Mouse (Mus musculus) left cerebral cortex, adult 8-10 months (tissue): ENCODE results near the gene Ntan1. TPM values are rescaled to one million over a fixed set of nuclear protein-coding genes. Genes with fewer than 3 reads are reported as not detected.

ENCODE experiments used
- DNase-seq, 2 experiments: peaks; one replicate each; pipeline ENCODE4 v3.0.0; 2022; ENCODE audit warnings: low spot score in 2 of 2
- microRNA-seq, 2 experiments: library from miRNA; unstranded; fragments of <30 nt; microRNA quantifications; one replicate each; pipeline ENCODE4 v1.2.0; 2022
- total RNA-seq, 4 experiments: library from RNA; stranded (reverse); gene quantifications; 2 replicates each; pipeline ENCODE4 v1.2.4; 2022

Ntan1 gene
- total RNA-seq, 4 experiments from 2014 or later: 98.0 to 124 (median 102) TPM

DNA sequence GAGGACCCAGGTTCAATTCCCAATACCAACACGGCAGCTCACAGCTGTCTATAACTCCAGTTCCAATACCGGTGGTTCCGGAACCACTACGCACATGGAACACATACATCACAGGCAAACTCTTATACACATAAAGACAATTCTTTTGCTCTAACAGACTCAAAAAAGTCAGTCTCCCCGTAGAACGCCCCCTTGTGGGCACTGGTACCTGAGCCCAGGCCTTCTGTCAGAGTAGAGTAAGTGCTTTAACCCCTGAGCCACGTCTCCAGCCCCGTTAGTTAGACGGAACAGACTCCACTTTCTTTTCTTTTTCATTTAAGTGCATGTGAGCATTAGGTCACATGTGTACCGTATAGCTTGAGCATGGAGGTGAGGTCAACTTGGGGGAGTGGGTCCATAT is 11.8 kb downstream of the Ntan1 start:
- no peak for DNase-seq

DNA sequence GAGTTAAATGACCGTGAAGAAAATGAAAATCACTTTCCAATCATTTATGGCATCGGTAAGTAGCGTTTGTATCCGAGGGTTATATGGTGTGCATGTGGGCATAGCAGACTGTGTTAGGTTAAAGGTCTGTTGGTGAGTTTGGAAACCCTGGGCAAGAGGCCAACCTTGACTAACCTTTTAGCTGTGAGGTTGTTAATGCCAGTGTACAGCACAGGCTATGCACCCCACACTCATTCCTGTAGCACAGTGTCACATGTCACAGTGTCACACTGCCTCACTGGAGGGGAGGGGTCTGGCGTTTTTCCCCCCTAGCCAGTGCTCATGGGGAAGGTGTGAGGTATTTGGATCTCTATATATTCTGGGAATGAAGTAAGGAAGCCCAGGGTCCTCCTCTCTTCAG is 13.0 kb downstream of the Ntan1 start:
- DNase-seq: no peak

GRCm38 (mm10) chr16:13834382-13834781 is 15.7 kb downstream of the Ntan1 start:
- DNase-seq: no peak

GRCm38 (mm10) chr16:13840056-13840455 is 21.4 kb downstream of the Ntan1 start:
- DNase-seq: no peak

DNA sequence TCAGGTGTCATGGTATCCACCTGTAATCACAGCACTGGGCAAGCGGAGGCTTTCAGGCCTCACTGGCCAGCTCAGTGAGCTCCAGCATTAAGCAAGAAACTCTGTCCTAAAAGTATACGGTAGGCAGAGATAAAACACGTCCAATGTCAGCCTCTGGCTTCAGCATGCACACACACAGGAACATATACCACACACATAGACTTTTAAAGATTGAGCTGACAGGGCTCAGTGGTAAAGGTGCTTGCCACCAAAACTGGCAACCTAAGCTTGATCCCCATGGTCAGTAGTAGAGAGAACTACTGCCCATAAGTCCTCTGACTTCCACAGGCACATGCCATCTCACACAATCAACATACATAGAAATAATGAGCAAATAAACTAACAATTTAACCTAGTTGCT is 22.3 kb downstream of the Ntan1 start:
- no peak for DNase-seq

DNA sequence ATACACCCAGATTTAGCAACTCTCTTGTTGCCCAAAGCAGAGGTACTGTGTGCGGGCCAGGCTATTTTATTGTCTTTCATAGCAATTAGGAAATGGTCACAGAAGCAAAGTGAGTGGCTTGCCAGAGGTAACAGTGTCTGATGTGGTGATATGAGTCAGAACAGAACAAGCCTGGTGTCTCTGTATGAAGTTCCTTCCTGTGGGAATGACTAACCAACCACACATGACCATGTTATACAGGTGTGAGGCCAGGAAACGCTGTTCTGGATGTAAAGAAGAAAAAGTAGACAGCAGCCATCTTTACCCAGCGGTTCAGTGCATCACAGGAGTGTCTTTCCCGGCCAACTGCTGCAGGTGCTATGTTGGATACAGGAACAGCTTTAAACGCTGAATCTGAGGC is 26.4 kb downstream of the Ntan1 start:
- DNase-seq: no peak

DNA sequence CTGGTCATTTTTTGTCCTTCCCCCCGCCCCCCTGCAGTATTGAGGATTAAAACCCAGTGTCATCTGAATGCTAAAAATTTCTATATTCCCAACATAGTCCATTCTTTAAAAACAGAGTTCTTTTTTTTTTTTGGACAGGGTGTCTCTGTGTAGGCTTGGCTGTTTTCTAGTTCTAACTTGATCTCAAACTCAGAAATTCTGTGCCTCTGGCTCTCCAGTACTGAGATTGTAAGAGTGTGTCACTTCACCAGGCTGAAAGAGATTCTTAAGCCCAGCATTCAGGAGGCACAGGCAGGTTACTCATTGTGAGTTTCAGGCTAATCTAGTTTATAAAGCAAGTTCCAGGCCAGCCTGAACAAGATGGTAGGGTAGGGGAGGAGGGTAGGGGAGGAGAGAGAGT is 28.0 kb downstream of the Ntan1 start:
- DNase-seq: no peak

DNA sequence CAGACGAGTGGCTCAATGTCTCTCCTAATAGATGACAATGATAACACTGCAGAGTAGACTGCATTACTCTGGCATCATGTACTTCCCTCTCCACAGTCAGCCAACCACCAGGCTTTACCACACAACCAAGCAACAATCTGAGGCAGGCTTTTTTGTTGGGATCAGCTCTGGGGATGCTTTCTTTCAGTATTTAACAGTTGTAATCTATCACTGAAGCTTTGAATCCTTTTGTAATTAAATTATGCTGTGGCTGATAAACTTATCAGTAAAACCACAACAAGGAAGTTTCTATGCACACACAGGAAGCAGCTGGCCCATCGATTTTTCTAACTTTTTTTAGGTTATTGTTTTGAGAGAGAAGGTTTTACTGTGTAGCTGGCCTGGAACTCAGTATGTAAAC is 29.7 kb downstream of the Ntan1 start:
- no peak for DNase-seq

DNA sequence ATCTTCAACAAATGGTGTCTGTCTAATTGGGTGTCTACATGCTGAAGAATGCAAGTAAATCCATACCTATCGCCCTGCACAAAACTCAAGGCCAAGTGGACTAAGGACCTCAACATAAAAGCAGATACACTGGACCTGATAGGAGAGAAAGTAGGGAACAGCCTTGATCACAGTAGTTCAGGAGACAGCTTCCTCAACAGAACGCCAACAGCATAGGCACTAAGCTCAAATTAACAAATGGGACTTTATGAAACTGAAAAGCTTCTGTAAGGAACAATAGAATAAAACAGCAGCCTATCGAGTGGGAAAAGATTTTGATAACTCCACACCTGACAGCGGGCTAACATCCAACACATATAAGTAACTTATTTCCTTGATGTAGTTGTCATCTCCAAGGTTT is 32.8 kb downstream of the Ntan1 start:
- DNase-seq: no peak

DNA sequence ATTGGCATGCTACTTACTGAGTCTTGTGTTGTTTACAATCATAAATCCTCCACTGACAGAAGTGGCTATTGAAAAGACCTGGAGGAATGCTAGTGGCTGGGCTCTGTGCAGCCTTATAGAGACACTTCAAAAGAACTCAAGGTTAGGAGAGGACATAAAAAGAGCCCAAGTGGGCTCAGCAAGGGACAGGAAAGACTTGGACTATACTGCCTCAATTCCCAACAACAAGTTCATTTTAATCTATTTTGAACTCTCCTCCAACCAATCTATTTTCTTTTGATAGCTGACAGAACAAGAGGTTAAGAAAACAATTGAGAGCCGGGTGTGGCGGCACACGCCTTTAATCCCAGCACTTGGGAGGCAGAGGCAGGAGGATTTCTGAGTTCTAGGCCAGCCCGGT is 35.2 kb downstream of the Ntan1 start:
- DNase-seq: no peak

GRCm38 (mm10) chr16:13866076-13866475 is 47.4 kb downstream of the Ntan1 start:
- DNase-seq: no peak

DNA sequence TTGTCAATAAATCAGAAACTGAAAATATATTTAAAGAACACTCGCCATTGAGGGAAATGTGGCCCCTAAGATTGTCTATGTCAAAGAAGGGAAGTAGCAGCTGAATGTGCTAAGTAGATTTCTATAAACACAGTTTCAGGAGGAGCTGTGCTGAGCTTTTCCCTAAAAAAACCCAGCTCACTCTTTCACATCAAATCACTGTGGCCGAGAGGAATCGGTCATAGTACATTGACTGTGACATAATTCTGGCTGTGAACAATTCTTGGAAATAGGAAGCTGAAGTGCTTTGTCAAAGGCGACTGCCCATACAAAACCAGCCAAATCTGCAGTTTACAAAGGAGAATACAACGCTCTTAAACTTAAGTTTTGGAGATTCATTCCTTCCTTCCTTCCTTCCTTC is 48.0 kb downstream of the Ntan1 start:
- DNase-seq: no peak

- peak in 1 of 2 experiments; percentile 50 for DNase-seq
These were observed 48.8 kb downstream of the Ntan1 start for GRCm38 (mm10) chr16:13867406-13867805.

GRCm38 (mm10) chr16:13867910-13868514 is 49.4 kb downstream of the Ntan1 start:
- DNase-seq: no peak

- DNase-seq: peak in 1 of 2 experiments; percentile 47
These were observed 56.8 kb downstream of the Ntan1 start for GRCm38 (mm10) chr16:13875483-13875882.

DNA sequence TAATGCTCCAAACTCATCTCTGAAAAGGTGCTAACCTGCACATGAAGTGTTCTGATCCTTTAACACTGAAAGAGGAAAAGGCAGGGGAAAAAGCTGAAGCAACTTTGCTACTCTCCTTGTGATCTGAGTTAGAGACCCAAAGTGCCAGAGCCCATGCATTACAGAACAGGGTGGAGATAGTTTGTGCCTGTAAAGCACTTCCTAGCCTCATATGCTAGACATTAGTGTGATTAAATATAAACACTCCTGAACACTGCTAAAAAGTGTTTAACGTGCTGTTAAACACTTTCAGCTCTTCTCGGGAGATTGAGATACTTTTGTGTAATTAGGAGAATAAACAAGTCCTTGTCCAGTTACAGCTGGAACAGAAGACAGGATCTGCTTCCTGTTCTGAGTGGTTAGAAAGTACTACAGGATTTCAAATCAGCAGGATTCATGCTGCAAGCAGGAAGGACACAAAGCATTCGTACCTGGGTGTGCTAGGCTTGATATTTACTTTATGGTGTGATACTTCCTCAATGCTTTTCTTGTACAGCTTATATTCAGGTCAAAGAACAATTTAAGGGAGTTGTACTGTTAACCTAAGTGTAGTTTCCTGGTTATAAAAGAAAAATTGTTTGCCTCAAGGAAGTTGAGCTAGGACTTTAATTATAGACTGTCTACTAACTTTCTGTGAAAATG is 64.6 kb downstream of the Ntan1 start:
- no peak for DNase-seq

Small RNA genes within 50 kb of the gene (microRNA-seq; reads per million reads assigned to microRNA genes)
- 0 reads per million in 2 experiments for gene Gm27734

Other genes with a start within 250 kb of the Ntan1 start
- 10 to 100 TPM; 25.5 to 31.9 (median 28.1) TPM for gene Parn, start 150.7 kb upstream of the Ntan1 start, total RNA-seq
- 10 to 100 TPM; 34.8 to 39.8 (median 35.8) TPM for gene Bfar, start 147.0 kb upstream of the Ntan1 start, total RNA-seq
- 1 to 10 TPM; 4.3 to 4.5 (median 4.4) TPM for gene 3110001I22Rik, start 146.9 kb upstream of the Ntan1 start, total RNA-seq
- not detected for gene Pla2g10, start 87.9 kb upstream of the Ntan1 start, total RNA-seq
- 10 to 100 TPM; 47.7 to 52.9 (median 50.2) TPM for gene Rrn3, start 38.1 kb upstream of the Ntan1 start, total RNA-seq
- gene Pdxdc1, start 84.3 kb downstream of the Ntan1 start, total RNA-seq: 10 to 100 TPM; 72.0 to 79.0 (median 74.3) TPM
- 10 to 100 TPM; 67.6 to 78.6 (median 74.2) TPM for gene Mpv17l, start 84.3 kb downstream of the Ntan1 start, total RNA-seq
- gene 2900011O08Rik, start 167.8 kb downstream of the Ntan1 start, total RNA-seq: 100 to 1,000 TPM; 258 to 289 (median 281) TPM
- 1 to 10 TPM; 1.3 to 2.5 (median 1.8) TPM for gene Ifitm7, start 168.0 kb downstream of the Ntan1 start, total RNA-seq